Mouse (Mus musculus) lung, postnatal 0 days (tissue): ENCODE data around the gene Dapk2.

ENCODE experiments used
- CTCF ChIP-seq: IDR thresholded peaks from 2 replicates; pipeline ENCODE4 v1.5.1; 2016; ENCODE audit warnings: antibody characterized with exemption, mild to moderate bottlenecking
- EP300 ChIP-seq: IDR thresholded peaks from 2 replicates; pipeline ENCODE4 v1.6.1; 2016; ENCODE audit warnings: antibody characterized with exemption, mild to moderate bottlenecking, control low read depth

DNA sequence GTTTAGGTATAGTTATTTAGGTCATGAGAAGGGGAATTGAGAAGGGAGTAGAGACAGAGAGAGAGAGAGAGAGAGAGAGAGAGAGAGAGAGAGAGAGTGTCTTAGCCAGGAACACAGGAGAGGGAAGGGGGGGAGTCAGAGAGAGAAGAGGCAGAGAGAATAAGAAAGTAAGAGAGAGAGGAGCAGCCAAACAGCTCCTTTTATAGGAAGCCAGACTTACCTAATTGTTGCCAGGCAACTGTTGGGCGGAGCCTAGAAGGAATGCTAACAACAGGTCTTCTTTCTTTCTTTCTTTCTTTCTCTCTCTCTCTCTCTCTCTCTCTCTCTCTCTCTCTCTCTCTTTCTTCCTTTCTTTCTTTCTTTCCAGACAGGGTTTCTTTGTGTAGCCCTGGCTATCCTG, 136.2 kb downstream of the Dapk2 start:
- TF ChIP-seq CTCF (no peak), EP300 (no peak)
